Mouse (Mus musculus) cerebellum, adult 2 months (tissue): ENCODE measurements around the gene Stmn3.

ENCODE experiments used
- CTCF ChIP-seq: fragments of 200-500 bp; IDR thresholded peaks from 2 replicates; pipeline ENCODE4 v1.5.1; 2011; ENCODE audit warnings: low read depth, mild to moderate bottlenecking, control low read depth, low read length, moderate library complexity, borderline replicate concordance; ENCODE audit not compliant: insufficient read depth
- POLR2A ChIP-seq: fragments of 200-500 bp; IDR thresholded peaks from 2 replicates; pipeline ENCODE4 v1.6.1; 2011; ENCODE audit warnings: low read length, control low read depth, borderline replicate concordance; ENCODE audit not compliant: insufficient read depth

- TF ChIP-seq POLR2A (no peak), CTCF (no peak)
These were observed 28.5 kb upstream of the Stmn3 start for GRCm38 (mm10) chr2:181342766-181343165.
